In the genomic region with DNA sequence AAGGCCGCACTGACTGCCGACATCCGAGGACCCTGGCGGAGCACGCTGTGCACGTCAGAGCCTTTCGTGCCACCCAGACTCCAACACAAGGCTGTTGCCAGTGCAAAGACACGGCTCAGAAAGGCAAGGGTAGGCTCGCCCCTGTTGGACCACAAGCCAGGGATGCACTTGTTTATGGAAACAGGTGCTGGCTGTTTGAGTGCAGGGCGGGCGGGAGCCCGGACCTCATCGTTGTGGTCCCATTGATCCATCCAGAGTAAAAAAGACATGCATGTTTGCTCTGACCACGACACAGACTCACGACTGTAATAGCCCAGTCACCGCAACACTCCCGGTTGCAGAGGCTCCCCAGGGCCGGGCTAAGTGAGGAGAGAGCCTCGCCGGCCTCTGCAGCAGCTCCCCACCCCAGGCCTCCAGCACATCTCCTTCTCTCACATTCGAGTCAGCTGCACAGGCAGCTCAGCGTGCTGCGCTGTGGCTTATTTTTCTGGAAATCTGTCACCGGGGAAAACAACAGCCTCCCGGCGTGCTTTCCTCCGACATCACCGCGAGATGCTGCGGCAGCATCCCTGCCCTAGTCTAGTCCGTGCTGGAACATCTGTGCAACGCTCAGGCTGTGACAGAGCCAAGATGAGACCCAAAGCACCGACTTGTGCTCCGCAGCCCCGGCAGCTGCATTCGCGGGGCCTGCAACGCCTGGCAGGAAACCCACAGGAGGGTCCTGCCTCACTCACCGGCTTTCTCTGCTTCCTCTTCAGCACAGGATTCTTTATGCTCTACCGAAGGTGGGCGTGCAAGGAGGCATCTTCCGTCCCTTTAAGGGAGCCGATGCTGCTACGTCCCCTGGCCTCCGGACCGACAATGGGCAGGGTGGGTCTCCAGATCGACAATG, we compare ENCODE assay signal across 8 mouse cellular contexts. TPM values are rescaled to one million over a fixed set of nuclear protein-coding genes. Genes with fewer than 3 reads are reported as not detected.
A peak's percentile ranks its signal among the peaks of the same experiment; 100 is the strongest.
DNase-seq lines count a peak whose midpoint lies in the region; ATAC-seq and TF ChIP-seq lines count a peak whose summit lies in the region.

No protein-coding gene starts in this region.

- H3ac ChIP-seq in myocyte (ENCODE audit: control insufficient read depth, insufficient read length) = no peak overlapping the region

- WGBS in kidney, embryonic 16.5 days = 12% methylated on average over 47 of the region's 47 CpGs

- no peaks in the 10 kb centered on the region for H3K9me3 ChIP-seq in kidney, embryonic 16.5 days (ENCODE audit: low read length)

- peak overlapping the region; percentile 43 for H3K4me3 ChIP-seq in kidney, embryonic 16.5 days (ENCODE audit: low read length)
- no peak overlapping the region for H3K4me3 ChIP-seq in myocyte

- no peak for TF ChIP-seq POLR2A in myocyte (IDR thresholded peaks at IDR 0.05; ENCODE audit: insufficient read length, low read depth)

- H3K9ac ChIP-seq in kidney, embryonic 16.5 days (replicated peaks; ENCODE audit: low read length) = peak overlapping the region; percentile 33

- no peaks in the 10 kb centered on the region for H3K36me3 ChIP-seq in kidney, embryonic 16.5 days (ENCODE audit: insufficient read depth, low read length)
- no peaks in the 10 kb centered on the region for H3K36me3 ChIP-seq in myocyte (ENCODE audit: control insufficient read depth, insufficient read depth)

- peak; percentile 47; the same call in 1 of the 2 replicates for ATAC-seq in kidney, embryonic 16.5 days (ENCODE audit: low FRiP score, low TSS enrichment)
- 0 out of 2 replicates have a peak, but pooled peaks have one; percentile 27 for ATAC-seq in granulocyte monocyte progenitor cell, adult 5-6 weeks (replicated peaks; ENCODE audit: poor library complexity, severe bottlenecking)

- H3K27ac ChIP-seq in kidney, embryonic 16.5 days (ENCODE audit: low read length) = no peak overlapping the region

- no peaks in the 10 kb centered on the region for H3K79me2 ChIP-seq in myocyte (ENCODE audit: control insufficient read depth, insufficient read depth)

- peaks cover 14% of the 10 kb centered on the region for H3K4me1 ChIP-seq in kidney, embryonic 16.5 days (ENCODE audit: insufficient read depth, low read length)

- DNase-seq in kidney, postnatal 14 days = no peak
- peak; percentile 76 for DNase-seq in cerebellum, adult 9-11 months
- DNase-seq in left cerebral cortex, adult 11 months (ENCODE audit: low spot score) = peak; percentile 39
- no peak for DNase-seq in natural killer cell, adult 2 months (ENCODE audit: low spot score in 2 of 2)
- DNase-seq in adipocyte (ENCODE audit: low spot score) = no peak

- H3K27me3 ChIP-seq in kidney, embryonic 16.5 days (ENCODE audit: insufficient read depth, low read length) = peaks cover 28% of the 10 kb centered on the region
- H3K27me3 ChIP-seq in myocyte (ENCODE audit: control insufficient read depth, insufficient read depth, insufficient read length) = peaks cover 71% of the 10 kb centered on the region

- H3K4me2 ChIP-seq in kidney, embryonic 16.5 days (replicated peaks; ENCODE audit: low read depth, low read length) = peak overlapping the region; percentile 65
- peak overlapping the region; percentile 18 for H3K4me2 ChIP-seq in myocyte (ENCODE audit: low read depth)

TF ChIP-seq in myocyte, 11 proteins besides CTCF, POLR2A, EP300 and RAD21:
- TF ChIP-seq MYOD1 (IDR thresholded peaks at IDR 0.05; ENCODE audit: control insufficient read depth in 1 of 3, insufficient read length in 2 of 3, low read depth in 2 of 3) = no peak
- no peak for TF ChIP-seq MAX (IDR thresholded peaks at IDR 0.05; ENCODE audit: low read depth)
- no peak for TF ChIP-seq SRF (IDR thresholded peaks at IDR 0.05; ENCODE audit: control insufficient read depth, insufficient read length, low read depth)
- TF ChIP-seq E2F4 (IDR thresholded peaks at IDR 0.05; ENCODE audit: insufficient read depth) = no peak
- no peak for TF ChIP-seq CEBPB (IDR thresholded peaks at IDR 0.05; ENCODE audit: insufficient read depth, poor library complexity, severe bottlenecking)

RNA-seq across cellular contexts. Expression of gene Prkcz, which starts 16.2 kb away (rescaled TPM):
- polyA plus RNA-seq in kidney, embryonic 16.5 days (2015; fragmentation: Nextera tagmentation; extraction: Ambion mirVana) = 17.3 and 17.9 TPM in 2 replicates
- not detected in 2 replicates for total RNA-seq in granulocyte monocyte progenitor cell, adult 5-6 weeks (2014; fragmentation: Nextera tagmentation)
- not detected in 2 replicates for total RNA-seq in granulocyte monocyte progenitor cell, adult 5-6 weeks (2017)
- polyA plus RNA-seq in myocyte (2012; fragmentation: generic; extraction: Trizol) = 0.36 TPM

RNA-seq across cellular contexts. Expression of gene Gabrd, which starts 53.0 kb away (rescaled TPM):
- 0.07 TPM in 1 of 2 replicates, not detected in the other for polyA plus RNA-seq in kidney, embryonic 16.5 days (2015; fragmentation: Nextera tagmentation; extraction: Ambion mirVana)
- total RNA-seq in granulocyte monocyte progenitor cell, adult 5-6 weeks (2014; fragmentation: Nextera tagmentation) = not detected in 2 replicates
- not detected in 2 replicates for total RNA-seq in granulocyte monocyte progenitor cell, adult 5-6 weeks (2017)
- polyA plus RNA-seq in myocyte (2012; fragmentation: generic; extraction: Trizol) = 0.10 TPM

Comparison
In these comparisons a context has a peak if more than half of its experiments do, and no peak if none do; other contexts are left out.
1. DNase-seq: peak in cerebellum, adult 9-11 months (single experiment) and left cerebral cortex, adult 11 months (single experiment); none in kidney, postnatal 14 days (single experiment), natural killer cell, adult 2 months (0 of 2) and adipocyte (single experiment).
2. RNA of gene Prkcz, which starts 16.2 kb away (polyA plus RNA-seq): 17.3 to 17.9 TPM in kidney, embryonic 16.5 days; 0.36 TPM in myocyte (single experiment); every median in the first group is over 10 times any median in the second.